Mouse (Mus musculus) liver, adult 2 months (tissue): ENCODE data around the gene Bglap.

Experiments
- CTCF ChIP-seq: fragments of 200-500 bp; IDR thresholded peaks from 2 replicates; pipeline ENCODE4 v1.5.1; 2011; ENCODE audit warnings: low read depth, low read length, control low read depth
- POLR2A ChIP-seq: fragments of 200-500 bp; IDR thresholded peaks from 2 replicates; pipeline ENCODE4 v1.6.1; 2011; ENCODE audit warnings: low read length, control low read depth; ENCODE audit not compliant: insufficient read depth; ENCODE audit errors: extremely low read depth

GRCm38 (mm10) chr3:88384364-88384763, at the start of gene Bglap:
- TF ChIP-seq CTCF (no peak), POLR2A (no peak)
